Mouse (Mus musculus) liver, embryonic 14.5 days (tissue): ENCODE measurements around the gene Ncln.

Source experiments
- CTCF ChIP-seq: IDR thresholded peaks from 2 replicates; pipeline ENCODE4 v1.5.1; 2016; ENCODE audit warnings: antibody characterized with exemption, low read depth, control low read depth
- EP300 ChIP-seq: IDR thresholded peaks from 2 replicates; pipeline ENCODE4 v1.6.1; 2016; ENCODE audit warnings: antibody characterized with exemption, low read depth

- no peak for TF ChIP-seq EP300
- no peak for TF ChIP-seq CTCF
Observed at GRCm38 (mm10) chr10:81543633-81544032, 47.4 kb upstream of the Ncln start.
